Mouse (Mus musculus) splenic B cell, adult 2 months (primary cell): ENCODE measurements at regions not wholly inside any gene's neighbourhood (a gene's known extent, or its start where the extent isn't known, plus 50 kb on each side); places are given as distances from the start of the nearest gene placed in this dataset.

ENCODE experiments used
- DNase-seq: peaks from one replicate; pipeline ENCODE4 v3.0.0-alpha.2; 2011; ENCODE audit warnings: low read depth, low spot score
- H3K27me3 ChIP-seq: 2 replicates; pipeline ENCODE4 v1.6.1; 2012; ENCODE audit warnings: mild to moderate bottlenecking, low read length, moderate library complexity, mixed read lengths; ENCODE audit not compliant: control insufficient read depth, poor library complexity, insufficient read depth, severe bottlenecking
- H3K36me3 ChIP-seq: 2 replicates; pipeline ENCODE4 v1.6.1; 2012; ENCODE audit warnings: mild to moderate bottlenecking, low read length, moderate library complexity, mixed read lengths; ENCODE audit not compliant: control insufficient read depth, poor library complexity, insufficient read depth, severe bottlenecking

GRCm38 (mm10) chr2:72541246-72541645 lies 65.3 kb downstream of the Cdca7 start:
- no peaks in the 10 kb centered on the region for H3K36me3 ChIP-seq
- DNase-seq = no peak
- H3K27me3 ChIP-seq = no peaks in the 10 kb centered on the region

GRCm38 (mm10) chr2:72545453-72545852 lies 69.5 kb downstream of the Cdca7 start:
- DNase-seq = no peak
- Histone ChIP-seq H3K36me3 (no peaks in the 10 kb centered on the region), H3K27me3 (no peaks in the 10 kb centered on the region)

- H3K27me3 ChIP-seq = no peaks in the 10 kb centered on the region
Measured at GRCm38 (mm10) chr2:72546476-72546875, 70.5 kb downstream of the Cdca7 start.

GRCm38 (mm10) chr2:72546963-72547362 lies 71.0 kb downstream of the Cdca7 start:
- H3K27me3 ChIP-seq = no peaks in the 10 kb centered on the region
- no peak for DNase-seq
- H3K36me3 ChIP-seq = no peaks in the 10 kb centered on the region

More at GRCm38 (mm10) chr2:72546476-72546875, 70.5 kb downstream of the Cdca7 start:
- no peaks in the 10 kb centered on the region for H3K36me3 ChIP-seq
- DNase-seq = no peak

GRCm38 (mm10) chr2:72551268-72551667 lies 75.3 kb downstream of the Cdca7 start:
- no peak for DNase-seq
- no peaks in the 10 kb centered on the region for H3K27me3 ChIP-seq
- no peaks in the 10 kb centered on the region for H3K36me3 ChIP-seq

- no peak for DNase-seq
- no peaks in the 10 kb centered on the region for H3K36me3 ChIP-seq
Measured at GRCm38 (mm10) chr2:72554603-72555002, 78.6 kb downstream of the Cdca7 start.

GRCm38 (mm10) chr2:72555116-72555515 lies 79.2 kb downstream of the Cdca7 start:
- Histone ChIP-seq H3K36me3 (no peaks in the 10 kb centered on the region), H3K27me3 (no peaks in the 10 kb centered on the region)
- no peak for DNase-seq

More at GRCm38 (mm10) chr2:72554603-72555002, 78.6 kb downstream of the Cdca7 start:
- no peaks in the 10 kb centered on the region for H3K27me3 ChIP-seq

GRCm38 (mm10) chr2:72555556-72555955 lies 79.6 kb downstream of the Cdca7 start:
- H3K27me3 ChIP-seq = no peaks in the 10 kb centered on the region
- DNase-seq = no peak

GRCm38 (mm10) chr2:72556064-72556821 lies 80.3 kb downstream of the Cdca7 start:
- DNase-seq = no peak
- Histone ChIP-seq H3K36me3 (no peaks in the 10 kb centered on the region), H3K27me3 (no peaks in the 10 kb centered on the region)

More at GRCm38 (mm10) chr2:72555556-72555955, 79.6 kb downstream of the Cdca7 start:
- no peaks in the 10 kb centered on the region for H3K36me3 ChIP-seq

- H3K27me3 ChIP-seq = no peaks in the 10 kb centered on the region
- no peak for DNase-seq
- no peaks in the 10 kb centered on the region for H3K36me3 ChIP-seq
Measured at GRCm38 (mm10) chr2:72557161-72557560, 81.2 kb downstream of the Cdca7 start.

- no peak for DNase-seq
- H3K36me3 ChIP-seq = no peaks in the 10 kb centered on the region
- H3K27me3 ChIP-seq = no peaks in the 10 kb centered on the region
Measured at GRCm38 (mm10) chr2:72557565-72558260, 81.8 kb downstream of the Cdca7 start.

- DNase-seq = no peak
- Histone ChIP-seq H3K36me3 (no peaks in the 10 kb centered on the region), H3K27me3 (no peaks in the 10 kb centered on the region)
Measured at GRCm38 (mm10) chr2:72561383-72561782, 85.4 kb downstream of the Cdca7 start.

GRCm38 (mm10) chr2:72578322-72578721 lies 102.4 kb downstream of the Cdca7 start:
- DNase-seq = no peak
- H3K27me3 ChIP-seq = no peaks in the 10 kb centered on the region
- H3K36me3 ChIP-seq = no peaks in the 10 kb centered on the region

GRCm38 (mm10) chr2:72581136-72581535 lies 105.2 kb downstream of the Cdca7 start:
- DNase-seq = no peak
- Histone ChIP-seq H3K36me3 (no peaks in the 10 kb centered on the region), H3K27me3 (no peaks in the 10 kb centered on the region)

GRCm38 (mm10) chr2:72588814-72589213 lies 112.9 kb downstream of the Cdca7 start:
- H3K36me3 ChIP-seq = no peaks in the 10 kb centered on the region
- no peaks in the 10 kb centered on the region for H3K27me3 ChIP-seq
- DNase-seq = no peak
